Mouse (Mus musculus) frontal cortex, adult (tissue): Measurements from ENCODE around the gene Efl1.
A peak's percentile ranks its signal among the peaks of the same experiment; 100 is the strongest.
"Not testable (repeated sequence)": the region's sequence is repeated elsewhere in the genome, so short reads cannot be mapped to it uniquely, and the experiment has no call there.

ENCODE experiments used
- ATAC-seq: cut with Nextera tagmentation; 2 replicates; pipeline ENCODE4 v1.9.2; 2017; ENCODE audit warnings: mild to moderate bottlenecking, moderate library complexity, mixed read lengths; ENCODE audit not compliant: low TSS enrichment

Efl1 gene

DNA sequence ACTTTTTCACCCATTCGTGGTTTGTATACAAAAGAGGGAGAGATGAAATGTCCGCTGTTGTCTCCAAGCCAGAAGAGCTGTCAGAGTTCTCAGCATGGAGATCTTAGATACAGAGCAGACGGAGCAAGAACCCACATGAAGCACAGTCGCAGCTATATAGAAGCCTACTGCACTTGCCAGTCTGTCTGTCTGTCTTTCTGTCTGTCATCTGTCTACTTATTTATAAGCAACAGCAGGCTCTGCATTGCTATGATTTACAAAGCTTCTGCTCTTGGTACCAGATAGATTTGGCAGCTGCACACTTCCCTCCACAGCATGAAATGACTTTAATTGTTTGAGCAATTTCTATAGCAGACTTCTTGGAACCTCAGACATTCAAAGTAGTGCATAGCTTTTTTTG lies 110.1 kb downstream of the Efl1 start:
- ATAC-seq, result no peak

DNA sequence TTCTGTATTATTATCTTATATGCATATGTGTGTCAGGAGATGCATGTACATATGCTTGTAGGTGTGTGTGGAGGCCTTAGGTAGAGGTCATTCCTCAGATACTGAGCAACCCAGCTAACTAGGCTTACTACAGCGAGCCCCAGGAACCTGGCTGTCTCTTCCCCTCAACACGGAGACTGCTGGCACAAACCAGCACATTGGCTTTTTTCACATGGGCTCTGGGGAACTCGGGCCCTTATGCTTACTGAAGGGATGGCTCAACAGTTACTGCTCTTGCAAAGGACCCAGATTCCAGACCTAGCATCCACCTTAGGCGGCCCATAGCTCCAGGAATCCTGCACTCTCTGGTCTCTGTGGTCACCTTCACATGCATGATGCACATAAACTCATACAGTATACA lies 110.7 kb downstream of the Efl1 start:
- no peak for ATAC-seq

DNA sequence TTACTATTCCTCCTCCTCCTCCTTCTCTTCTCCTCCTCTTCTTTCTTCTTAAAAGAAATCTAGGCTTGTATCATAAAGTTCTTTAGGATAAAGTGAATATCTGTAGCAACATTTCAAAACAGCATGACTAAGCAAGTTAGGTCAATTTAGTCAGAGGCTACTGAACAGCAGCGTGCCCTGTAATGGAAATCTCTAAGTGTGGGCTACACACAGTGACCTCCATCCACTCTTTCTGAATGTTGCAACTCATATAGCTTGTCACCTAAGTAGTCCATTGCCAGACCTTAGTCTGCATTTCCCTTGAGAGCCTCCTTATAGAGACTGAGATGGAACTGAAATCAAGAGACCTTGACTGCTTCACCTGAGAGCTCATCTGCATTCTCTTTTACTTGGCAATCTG lies 116.5 kb downstream of the Efl1 start:
- ATAC-seq, result no peak

DNA sequence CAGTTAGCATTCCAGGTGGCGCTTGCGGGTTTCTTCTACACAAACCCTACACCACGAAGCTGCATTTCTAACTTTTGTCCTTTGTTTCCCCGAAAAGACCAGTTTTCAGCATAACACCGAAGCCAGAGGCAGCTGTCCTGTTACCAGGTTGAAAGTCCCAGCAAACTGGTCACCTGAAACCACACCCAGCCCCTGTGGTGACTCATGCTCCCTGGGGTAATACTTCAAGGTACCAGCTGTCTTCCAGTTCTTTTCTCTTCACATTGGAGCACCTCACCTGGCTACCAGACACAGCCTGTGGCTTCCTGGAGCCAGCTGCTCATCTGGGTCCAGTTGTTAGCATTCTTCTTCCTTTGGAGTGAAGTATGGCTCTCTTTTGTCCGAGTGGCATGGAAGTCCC lies 118.2 kb downstream of the Efl1 start:
- no peak for ATAC-seq

DNA sequence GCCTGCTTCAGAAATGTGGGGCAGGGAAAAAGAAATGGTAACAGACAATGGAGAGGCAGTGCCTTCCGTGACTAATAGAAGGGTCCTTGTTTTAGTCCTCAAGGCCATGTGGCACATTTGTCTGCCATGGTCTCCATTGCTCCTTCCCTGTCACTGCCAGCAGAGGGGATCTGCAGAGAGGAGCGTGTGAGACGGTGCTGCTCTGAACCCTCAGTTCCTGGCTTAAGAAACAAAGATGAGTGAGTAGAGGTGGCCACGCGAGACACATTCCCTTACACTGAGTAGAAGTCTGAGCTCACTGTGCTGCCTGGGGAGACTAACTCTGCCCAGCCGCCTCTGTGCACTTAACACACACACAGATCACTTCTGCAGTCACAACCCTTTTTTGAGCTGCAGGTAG lies 121.8 kb downstream of the Efl1 start:
- no peak for ATAC-seq

DNA sequence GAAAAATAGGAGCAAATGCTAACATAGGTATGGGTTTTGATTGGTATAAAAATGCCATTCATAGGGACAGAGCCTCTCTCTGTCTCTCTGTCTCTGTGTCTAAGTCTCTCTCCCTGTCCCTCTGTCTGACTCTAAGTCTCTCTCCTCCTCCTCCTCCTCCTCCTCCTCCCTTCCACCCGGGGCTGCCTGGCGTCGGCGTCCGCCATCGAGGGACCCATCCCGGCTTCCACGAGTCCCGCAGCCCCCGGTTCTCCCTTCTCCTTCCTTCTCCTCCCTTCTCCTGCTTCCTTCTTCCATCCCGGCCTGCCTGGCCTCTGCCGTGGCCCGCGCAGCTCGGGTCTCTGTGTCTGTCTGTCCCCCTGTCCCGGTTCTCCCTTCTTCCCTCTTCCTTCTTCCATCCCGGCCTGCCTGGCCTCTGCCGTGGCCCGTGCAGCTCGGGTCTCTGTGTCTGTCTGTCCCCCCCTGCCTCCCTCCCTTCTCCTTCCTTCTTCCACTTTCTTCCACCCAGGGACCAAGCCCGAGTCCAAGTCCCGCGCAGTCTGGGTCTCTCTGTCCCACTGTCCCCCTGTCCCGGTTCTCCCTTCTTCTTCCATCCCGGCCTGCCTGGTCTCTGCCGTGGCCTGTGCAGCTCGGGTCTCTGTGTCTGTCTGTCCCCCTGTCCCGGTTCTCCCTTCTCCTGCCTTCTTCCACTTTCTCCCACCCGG lies 122.7 kb downstream of the Efl1 start:
- ATAC-seq, result peak; percentile 95

DNA sequence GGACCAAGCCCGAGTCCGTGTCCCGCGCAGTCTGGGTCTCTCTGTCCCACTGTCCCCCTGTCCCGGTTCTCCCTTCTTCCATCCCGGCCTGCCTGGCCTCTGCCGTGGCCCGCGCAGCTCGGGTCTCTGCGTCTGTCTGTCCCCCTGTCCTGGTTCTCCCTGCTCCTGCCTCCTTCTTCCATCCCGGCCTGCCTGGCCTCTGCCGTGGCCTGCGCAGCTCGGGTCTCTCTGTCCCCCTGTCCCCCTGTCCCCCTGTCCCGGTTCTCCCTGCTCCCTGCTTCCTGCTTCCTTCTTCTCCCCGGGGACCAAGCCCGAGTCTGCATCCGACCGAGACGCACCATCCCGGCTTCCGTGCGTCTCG lies 123.2 kb downstream of the Efl1 start:
- ATAC-seq, result not testable (repeated sequence)

DNA sequence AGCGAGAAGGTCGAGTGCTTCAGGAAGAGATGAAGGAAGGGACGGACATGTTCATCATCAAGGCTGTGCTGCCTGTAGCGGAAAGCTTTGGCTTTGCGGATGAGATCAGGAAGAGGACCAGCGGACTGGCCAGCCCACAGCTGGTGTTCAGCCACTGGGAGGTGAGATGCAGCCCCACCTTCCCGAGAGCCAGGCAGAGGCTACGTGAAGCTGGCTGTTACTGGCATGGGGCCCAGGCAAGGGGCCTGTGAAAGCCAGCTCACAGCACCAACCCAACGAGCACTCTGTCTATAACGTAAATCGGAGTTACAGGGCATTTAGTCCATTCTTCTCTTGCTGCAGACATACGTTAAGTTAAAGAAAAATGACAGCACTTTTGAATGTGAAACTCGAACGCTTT lies 124.1 kb downstream of the Efl1 start:
- ATAC-seq, result no peak

DNA sequence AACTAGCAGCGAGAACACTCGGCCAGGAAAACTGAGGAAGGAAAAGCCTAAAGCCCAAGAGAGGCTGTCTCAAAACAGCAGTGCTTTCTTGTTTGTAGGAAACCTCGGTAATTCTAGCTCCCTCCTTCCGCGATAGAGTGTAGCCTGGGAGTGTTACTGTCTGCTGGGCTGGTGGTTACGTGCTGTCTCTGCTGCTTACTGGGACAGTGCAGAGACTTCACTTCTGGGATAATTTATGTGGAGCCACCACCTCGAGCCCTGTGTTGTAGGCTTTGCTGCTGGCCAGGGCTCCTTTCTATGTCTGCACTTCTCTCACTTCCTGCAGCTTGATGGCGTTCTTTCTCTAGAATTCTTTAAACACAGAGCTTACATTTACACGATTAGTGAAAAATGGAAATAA lies 124.7 kb downstream of the Efl1 start:
- ATAC-seq, result peak; percentile 25; the same call in 1 of the 2 replicates

DNA sequence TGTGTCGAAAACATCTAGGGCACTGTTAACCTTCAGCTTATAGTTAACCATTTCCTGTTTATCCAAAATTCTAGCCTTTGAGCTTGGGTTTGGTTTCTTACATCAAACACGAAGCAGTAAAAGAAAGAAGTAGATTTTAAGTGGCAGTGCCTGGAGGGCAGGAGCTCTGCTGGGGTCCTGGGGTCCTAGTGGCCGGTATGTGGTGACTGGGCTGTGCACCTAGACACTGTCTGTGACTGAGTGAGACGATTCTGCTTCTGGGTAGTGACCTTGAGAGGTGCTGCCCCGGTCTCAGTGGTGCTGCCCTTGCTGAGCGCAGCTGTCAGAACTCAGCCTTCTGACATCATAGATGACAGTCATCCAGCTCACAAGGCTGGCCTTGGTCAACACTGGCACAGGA lies 125.5 kb downstream of the Efl1 start:
- no peak for ATAC-seq

DNA sequence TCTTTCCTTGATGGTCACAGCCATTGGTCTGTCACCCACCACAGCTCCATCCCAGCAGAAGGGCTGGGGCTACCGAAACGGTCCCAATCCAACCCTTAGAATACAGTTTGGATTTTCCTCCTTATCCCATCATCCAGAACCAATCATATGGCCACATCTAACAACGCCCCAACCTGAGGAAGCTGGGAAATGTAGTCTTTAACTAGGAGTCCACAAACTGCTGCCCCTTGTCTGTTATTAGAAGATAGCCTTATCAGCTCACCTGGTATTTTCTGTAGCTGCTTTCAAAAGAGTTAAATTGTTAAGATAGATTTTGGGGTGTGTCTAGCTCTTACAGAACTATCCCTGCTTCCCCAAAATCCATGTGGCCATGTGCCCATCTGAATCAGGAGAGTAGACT lies 126.7 kb downstream of the Efl1 start:
- ATAC-seq, result no peak

DNA sequence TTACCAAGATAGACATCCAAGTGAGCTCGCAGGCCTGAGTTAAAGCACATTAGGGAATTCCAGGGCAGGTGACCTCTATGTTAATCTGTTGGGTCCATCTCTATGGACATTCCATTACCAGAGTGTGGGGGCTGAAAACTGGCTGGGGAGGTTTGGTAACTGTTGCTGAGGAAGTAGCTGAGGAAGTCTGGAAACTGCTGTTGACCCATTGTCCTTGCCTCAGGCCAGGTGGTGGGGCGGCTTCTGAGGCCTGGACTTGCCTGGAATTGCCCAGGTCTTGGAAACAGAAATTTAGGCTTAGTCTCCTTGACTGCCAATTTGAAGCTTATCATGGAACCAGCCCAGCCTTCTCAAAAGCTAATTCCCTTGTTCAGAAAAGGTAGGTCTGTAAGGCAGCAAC lies 134.7 kb downstream of the Efl1 start:
- ATAC-seq, result no peak

DNA sequence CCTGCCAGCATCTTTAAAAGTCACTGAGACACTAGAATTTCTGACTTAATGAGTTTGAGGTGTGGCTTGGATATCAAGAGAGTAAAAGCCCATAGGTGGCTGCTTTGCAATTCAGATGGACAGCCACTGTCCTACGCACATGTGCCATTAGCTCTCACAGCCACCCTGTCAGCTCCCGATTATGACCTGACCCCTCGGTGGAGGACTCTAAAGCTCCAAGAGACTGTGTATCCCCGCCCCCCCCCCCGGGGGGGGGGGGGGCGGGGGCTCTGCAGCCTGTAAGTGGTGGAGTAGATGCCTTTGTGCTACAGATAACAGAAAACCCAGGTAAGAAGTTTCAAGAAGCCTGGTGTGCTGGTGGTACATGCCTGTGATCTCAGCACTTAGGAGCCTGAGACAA lies 135.3 kb downstream of the Efl1 start:
- ATAC-seq, result no peak

DNA sequence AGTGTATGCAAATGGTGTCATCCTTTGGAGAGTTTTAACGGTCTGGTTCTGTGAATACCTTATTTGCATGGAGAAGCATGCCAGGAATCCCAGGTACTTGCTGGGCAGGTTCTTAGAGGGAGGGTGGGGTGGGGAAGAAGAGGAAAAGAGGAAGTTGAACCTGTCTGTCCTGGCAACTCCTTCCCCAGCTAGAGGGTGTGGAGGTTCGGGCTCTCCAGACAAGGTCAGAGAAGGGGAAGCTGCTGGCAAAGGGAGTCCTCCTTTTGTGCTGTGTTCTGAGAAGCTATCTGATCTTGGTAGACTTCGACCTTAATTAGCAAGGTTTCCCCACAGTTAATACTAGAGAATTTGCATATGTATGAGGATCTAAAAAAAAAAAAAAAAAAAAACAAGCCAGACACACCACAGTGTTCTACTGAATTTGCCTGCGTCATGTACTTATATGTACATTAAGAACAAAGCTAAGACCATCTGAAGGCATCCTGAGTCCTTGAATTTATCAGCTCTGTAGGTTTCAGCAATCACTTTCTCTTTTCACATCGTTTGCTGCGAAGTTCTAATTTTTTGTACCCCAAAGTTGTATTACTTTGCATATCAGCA lies 137.0 kb downstream of the Efl1 start:
- ATAC-seq, result no peak

DNA sequence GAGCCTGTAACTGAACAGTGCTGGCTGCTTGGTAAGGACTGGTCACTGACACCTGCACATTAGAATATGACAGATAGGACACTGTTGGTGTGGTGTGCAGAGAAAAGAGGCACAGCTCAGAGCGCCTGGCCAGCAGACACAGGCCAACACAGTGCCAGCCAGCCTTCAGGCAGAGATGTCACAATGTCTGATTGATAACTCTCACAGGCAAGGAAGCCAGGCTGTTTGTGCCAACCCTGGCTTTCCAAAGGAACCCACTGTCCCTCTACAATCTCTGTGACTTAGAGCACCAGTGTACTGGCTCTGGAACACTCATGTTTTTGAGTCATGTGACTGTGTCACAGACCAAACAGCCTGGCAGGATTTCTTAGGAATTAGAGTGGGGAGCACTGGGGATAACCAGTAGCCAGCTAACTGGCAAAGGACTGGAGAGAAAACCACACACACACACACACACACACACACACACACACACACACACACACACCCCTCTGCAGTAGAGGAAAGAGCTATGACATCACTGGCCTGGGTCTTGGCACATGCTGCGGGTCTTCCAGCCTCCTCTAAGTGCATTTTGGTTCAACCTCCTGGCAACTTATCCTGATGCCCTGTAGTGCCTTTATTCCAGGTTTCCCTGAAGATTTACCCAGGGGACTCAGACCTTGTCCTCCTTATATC lies 137.7 kb downstream of the Efl1 start:
- ATAC-seq, result peak; percentile 82

DNA sequence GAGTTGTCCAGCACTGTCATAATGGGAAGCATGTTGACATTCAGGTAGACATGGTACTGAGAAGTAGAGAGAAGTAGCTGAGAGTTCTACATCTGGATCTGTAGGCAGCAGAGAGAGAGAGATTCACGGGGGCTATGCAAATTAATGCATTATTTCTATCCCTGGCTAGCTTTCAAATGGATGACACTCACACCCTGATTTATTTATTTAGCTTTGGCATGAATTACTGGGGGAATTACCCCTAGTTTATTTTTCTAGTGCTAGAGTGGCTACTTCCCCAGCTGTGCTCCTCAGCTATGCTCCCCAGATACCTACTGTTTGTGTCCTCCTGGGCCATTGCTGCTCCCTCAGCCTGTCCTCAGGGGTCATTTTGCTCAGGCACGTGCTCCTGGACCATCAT lies 144.2 kb downstream of the Efl1 start:
- no peak for ATAC-seq

DNA sequence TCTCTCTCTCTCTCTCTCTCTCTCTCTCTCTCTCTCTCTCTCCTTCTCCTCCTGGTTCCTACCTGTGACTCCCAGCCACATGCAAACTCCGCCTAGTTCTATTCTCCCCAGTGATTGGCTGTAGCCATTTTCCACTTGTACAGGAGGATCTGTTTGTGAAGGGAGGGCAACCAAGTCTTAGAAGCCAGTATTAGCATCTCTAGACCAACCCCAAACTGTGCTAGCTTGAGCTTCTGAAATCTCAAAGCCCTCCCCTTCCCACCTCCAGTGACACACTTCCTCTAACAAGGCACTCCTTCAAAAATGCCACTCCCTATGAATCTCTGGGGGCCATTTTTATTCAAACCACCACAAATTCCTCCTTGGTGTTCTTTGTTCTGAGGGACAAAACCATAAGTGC lies 144.7 kb downstream of the Efl1 start:
- ATAC-seq, result no peak

DNA sequence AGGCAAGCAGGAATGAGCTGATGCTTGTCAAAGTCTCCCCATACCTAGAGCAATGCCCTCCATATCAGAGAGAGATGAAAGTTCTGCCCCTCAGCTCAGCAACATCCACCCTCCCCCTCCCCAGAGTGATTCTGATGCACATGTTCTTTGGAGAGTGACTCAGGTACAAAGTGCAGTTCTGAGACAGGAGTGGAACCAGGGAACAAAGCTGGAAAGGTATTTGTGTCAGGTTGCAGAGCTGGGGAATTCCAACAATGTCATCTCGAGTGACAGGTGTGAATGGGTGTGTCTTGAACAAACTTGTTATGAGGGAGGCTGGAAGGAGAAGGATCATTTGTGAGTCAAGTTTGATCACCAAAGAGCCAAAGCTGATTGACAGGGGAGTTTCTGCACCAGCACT lies 146.1 kb downstream of the Efl1 start:
- ATAC-seq, result no peak

DNA sequence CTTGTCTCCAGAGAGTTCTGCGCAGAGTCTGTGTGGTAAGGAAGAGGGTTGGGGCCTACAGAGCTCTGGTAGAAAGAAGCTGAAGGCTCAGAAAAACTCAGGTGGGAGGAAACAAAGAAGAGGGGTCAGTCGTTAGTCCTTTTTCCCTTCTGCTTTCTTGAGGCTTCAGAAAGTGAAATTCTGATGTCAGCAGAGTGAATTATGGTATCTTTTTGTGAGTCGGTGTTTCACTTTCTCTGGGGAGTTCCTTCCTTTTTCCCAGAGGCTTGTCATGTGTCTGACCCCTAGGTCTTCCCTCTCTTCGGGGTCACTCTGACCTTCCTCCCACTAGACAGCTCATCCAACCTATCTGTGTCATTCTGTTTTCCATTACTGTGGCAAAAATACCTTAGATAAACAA lies 153.8 kb downstream of the Efl1 start:
- no peak for ATAC-seq

DNA sequence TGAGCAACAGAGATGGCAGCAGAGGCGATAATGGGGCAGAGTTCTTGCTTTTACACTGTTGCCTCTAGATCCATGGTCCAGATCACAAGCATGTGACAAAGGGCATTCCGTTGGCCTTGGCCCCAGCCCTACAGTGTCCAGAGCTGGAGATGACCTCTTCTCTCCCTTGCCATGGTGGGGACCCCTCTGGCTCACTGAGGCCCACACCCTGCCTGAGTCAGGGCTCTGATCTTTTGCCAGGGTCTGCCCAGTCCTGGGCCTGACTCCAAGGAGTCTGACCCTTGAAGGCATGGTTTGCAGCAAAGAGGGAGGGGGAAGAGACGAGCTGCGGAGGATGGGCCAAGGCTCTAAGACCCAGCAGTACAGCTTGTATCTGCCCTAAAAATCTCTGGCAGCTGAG lies 159.8 kb downstream of the Efl1 start:
- ATAC-seq, result no peak

DNA sequence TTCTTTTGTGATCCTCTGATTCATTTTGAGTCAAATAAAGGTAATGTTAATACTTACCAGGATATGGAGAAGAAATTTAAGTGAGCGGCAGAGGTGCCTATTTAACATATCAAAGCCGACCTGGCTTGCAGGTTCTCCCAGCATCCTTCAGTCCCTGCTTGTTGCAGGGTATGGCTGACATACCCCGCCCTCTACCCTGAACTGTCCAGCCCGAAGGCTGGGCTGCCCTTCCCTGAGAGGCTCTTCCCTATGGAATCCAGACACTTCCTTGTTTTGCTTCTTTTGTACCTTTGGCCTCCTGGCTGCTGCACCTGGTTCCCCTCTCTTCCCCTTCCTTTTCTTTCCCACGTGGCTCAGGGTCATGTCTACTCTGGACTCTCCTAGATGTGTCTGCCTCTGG lies 160.7 kb downstream of the Efl1 start:
- no peak for ATAC-seq

DNA sequence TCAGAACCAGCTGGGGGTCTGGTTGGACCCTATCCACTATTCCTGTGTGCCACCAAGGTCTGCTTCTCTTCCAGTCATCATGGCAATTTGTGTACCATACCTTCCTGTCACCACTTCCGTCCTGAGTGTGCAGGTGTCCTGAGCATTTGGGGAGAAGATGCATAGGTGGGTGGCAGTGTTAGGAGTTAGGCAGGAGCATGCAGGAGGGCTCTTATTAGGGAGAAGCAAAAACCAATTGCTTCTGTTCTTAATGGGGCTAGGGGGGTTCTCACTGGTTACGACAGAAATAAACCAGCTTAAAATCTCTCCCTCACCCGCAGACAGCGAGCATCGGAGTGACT lies 162.4 kb downstream of the Efl1 start:
- ATAC-seq, result no peak

DNA sequence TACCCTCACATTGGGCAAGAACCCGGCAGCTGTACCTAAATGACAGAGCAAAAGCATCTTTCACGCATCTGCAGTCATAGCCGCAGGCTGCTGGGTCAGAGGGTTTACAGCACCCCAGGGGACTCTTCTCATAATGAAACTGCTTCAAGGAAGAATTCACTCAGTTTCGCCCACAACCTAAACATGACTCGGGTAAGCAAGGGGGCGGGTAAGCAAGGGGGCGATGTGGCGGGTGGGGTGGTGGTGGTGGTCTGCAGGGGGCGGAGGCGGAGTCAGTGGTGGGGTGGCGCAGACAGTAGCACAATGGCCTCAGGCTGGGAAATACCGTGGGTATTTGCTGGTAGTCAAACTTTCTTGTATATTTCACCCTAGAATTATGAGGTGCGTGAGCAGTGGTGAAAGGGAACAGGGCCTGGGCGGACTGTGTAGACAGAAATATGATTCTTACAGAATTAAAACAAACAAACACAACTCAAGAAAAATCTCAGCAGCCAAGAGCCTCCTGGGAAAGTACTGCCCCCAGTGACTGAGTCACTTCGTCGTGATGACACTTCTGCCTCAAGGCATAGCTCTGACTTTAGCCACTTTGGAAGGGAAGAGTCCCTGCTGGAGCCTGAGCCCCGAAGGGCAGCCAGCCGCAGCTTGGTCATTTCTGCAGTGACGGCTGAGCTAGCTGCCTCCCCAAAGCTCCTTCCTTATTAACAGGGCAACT lies 162.9 kb downstream of the Efl1 start:
- no peak for ATAC-seq
